Mouse (Mus musculus): Measurements from ENCODE around the gene Gbp2b. TPM values are rescaled to one million over a fixed set of nuclear protein-coding genes. Genes with fewer than 3 reads are reported as not detected.
"Not testable (repeated sequence)": the region's sequence is repeated elsewhere in the genome, so short reads cannot be mapped to it uniquely, and the experiment has no call there.

Gbp2b gene
- under 1 TPM in 1 of 2 experiments, not detected in 1; 0.08 TPM for total RNA-seq (2021)
- long read RNA-seq, experiment 1: 0 reads
- long read RNA-seq, experiment 2: 0 reads

DNA sequence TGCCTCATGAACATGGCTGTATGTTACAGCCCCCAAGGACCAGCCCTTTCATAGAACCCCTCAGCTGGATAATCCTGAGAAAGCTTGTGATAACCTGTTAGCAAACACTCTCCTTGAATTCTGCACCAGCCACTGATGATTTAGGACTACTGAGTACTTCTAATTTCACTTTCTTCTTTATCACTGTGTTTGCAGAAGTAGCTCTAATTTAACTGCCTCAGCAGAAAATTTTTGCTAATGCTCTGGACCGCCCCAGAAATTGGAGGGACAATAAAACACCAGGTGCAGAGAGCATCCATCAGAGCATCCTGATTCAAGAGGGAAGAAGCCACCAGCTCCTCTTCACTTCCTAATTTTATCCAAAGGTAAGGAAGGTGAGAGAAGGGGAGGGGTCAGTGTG lies at the start of gene Gbp2b:
Gene Gbp2b, plus strand, starts transcription at position 301 of the 400 bp plus-strand sequence.
- no peak for DNase-seq (ENCODE audit: low spot score in 2 of 2)

DNA sequence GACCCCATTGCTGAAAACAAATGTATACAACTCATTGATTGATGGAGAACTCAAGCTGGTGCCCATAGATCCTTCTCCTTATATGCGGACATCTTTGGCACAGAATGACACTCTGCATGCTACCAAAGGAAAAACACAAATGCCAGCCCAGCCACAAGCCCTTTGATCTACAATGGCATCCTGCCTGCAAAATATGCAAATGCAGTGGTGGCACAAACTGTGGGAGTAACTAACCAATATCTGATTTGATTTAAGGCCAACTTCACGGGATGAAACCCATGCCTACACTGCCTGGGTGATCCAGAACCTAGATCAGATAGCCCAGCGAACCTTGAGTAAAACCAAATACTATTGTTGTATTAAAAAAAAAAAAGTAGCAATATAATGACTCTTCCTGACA lies 48.0 kb upstream of the Gbp2b start:
- no peak for DNase-seq (ENCODE audit: low spot score in 2 of 2)

DNA sequence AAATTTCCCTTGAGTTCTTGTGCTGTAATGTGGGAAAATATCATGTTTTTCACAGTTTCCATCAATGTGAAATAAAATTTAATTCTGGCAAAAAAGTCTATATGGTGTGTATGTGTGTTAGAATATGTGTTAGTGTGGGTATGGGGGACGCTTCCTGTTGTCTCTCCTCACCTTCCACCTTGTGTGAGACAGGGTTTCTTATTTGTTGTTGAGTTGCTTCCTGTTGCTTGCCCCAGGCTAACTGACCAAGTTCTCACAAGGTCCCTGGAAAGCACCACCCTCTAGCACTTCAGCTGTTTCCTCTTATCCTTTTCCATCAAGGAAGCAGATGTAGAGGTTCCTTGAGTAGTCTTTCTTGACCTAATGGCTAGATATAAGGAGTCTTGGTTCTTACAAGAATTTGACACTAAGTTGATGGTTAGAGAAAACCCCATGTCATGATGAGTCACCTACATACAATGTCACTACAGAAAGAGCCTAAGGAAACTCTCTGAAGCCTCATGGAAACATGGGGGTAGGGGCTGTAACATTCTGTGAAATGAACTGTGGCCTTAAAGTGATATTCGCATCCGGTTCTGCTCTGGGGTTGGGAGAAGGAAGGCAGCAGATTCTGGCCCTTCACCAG lies 44.5 kb upstream of the Gbp2b start:
- DNase-seq (ENCODE audit: low spot score in 2 of 2): no peak

- DNase-seq (ENCODE audit: low spot score in 2 of 2): no peak
These were observed 40.0 kb upstream of the Gbp2b start for GRCm38 (mm10) chr3:142554601-142555000.

DNA sequence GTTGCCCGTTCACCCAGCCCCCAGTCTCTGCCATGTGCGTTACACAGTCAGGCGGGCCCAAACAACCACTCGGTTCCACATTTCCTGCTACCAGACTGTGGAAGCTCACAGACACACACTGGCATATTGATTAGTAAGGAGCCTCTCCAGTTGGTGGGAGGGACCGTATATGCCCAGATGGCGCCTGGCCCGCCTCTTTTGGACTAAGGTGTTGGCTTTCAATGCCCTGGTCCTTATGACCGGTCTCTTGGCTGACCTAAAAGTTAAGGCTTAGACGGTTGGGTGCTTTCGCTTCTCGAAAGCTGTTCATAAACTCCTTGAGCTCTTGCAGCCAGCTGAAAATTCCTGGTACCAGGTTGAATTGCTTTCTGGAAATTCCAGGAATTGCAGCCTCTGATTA lies 39.0 kb upstream of the Gbp2b start:
- no peak for DNase-seq (ENCODE audit: low spot score in 2 of 2)

- peak in 1 of 2 experiments; percentile 20 for DNase-seq (ENCODE audit: low spot score in 2 of 2)
These were observed 34.9 kb upstream of the Gbp2b start, which contains the start of gene Gbp3 for GRCm38 (mm10) chr3:142559632-142560228. Gene Gbp3 (plus strand): TSS chr3:142560026.

GRCm38 (mm10) chr3:142560296-142560948 lies 34.2 kb upstream of the Gbp2b start:
- peak; percentile 75 to 87 for DNase-seq (ENCODE audit: low spot score in 2 of 2)

DNA sequence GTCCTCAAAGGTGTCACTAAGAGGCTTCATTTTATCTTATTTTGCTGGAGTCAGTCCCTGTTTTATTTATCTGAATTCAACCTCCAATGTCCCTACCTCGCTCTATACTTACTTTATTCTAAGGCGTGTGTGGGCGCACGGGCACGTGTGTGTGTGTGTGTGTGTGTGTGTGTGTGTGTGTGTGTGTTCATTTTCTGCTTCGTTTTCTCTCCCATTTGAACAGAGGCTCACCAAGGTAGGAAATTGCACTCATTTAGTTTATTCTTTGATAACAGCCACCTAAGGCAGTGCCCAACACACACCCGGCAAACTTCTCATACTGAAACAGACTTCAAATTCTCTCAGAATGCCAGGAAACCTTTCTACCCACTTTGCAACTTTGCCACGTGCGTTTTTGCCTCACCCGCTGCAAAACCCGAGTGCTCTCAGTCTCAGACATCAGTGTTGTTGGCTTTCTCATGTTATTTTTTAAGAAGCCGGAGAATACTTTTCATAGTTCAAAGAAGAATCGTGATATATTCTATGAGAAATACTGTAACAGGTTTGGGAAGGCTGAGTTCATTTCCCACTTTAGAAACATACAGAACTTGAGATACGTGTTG lies 33.5 kb upstream of the Gbp2b start:
- DNase-seq (ENCODE audit: low spot score in 2 of 2): no peak

GRCm38 (mm10) chr3:142561666-142562065 lies 33.0 kb upstream of the Gbp2b start:
- no peak for DNase-seq (ENCODE audit: low spot score in 2 of 2)

DNA sequence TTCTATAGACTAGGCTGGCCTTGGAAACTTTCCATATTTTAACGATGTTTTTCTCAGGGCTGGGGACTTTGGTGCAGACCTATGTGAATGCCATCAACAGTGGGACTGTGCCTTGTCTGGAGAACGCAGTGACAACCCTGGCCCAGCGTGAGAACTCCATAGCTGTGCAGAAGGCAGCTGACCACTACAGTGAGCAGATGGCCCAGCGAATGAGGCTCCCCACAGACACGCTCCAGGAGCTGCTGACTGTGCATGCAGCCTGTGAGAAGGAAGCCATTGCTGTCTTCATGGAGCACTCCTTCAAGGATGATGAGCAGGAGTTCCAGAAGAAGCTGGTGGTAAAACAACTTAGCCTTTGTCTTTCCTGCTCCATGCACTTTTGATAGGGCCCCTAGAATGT lies 27.2 kb upstream of the Gbp2b start:
- not testable (repeated sequence) for DNase-seq (ENCODE audit: low spot score in 2 of 2)

GRCm38 (mm10) chr3:142570738-142571137 lies 23.9 kb upstream of the Gbp2b start:
- DNase-seq (ENCODE audit: low spot score in 2 of 2): no peak

DNA sequence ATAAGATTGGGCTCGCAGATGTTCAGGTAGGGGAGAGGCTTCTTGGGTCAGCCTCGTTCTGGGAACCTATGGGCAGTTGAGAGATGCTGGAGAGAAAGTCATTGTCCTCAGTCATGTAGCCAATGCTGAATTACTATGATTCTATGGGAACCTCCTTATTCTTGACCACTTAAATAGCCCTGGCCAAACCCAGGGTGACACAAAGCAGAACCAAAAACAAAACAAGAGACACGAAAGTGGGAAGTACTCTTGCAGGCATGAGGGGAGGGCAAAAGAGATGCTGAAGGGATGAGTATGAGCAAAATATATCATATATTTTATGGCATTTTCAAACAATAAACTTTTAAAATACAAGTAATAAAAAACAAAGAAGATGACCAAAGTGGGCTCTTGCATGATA lies 17.5 kb upstream of the Gbp2b start:
- no peak for DNase-seq (ENCODE audit: low spot score in 2 of 2)

GRCm38 (mm10) chr3:142578342-142578741 lies 16.3 kb upstream of the Gbp2b start:
- DNase-seq (ENCODE audit: low spot score in 2 of 2): no peak

- DNase-seq (ENCODE audit: low spot score in 2 of 2): no peak
These were observed 11.6 kb upstream of the Gbp2b start for GRCm38 (mm10) chr3:142583067-142583466.

DNA sequence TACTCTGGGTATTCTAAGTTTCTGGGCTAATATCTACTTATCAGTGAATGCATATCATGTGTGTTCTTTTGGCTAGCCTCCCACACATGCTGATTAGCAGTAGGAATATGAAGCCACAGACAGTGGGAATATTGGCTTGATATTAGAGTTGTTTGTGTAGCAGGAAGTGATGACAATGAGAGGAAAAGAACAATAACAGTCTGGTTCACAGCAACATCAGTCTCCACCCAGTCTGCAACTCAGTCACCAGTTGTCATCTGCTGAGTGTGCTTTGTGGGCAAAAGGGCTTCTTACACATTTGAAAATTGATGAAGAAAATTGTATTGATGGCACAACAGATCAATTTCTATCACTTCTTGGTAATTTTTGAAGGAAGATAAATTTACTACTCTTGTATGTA lies 7.3 kb upstream of the Gbp2b start:
- no peak for DNase-seq (ENCODE audit: low spot score in 2 of 2)

GRCm38 (mm10) chr3:142588888-142589287 lies 5.8 kb upstream of the Gbp2b start:
- DNase-seq (ENCODE audit: low spot score in 2 of 2): no peak

DNA sequence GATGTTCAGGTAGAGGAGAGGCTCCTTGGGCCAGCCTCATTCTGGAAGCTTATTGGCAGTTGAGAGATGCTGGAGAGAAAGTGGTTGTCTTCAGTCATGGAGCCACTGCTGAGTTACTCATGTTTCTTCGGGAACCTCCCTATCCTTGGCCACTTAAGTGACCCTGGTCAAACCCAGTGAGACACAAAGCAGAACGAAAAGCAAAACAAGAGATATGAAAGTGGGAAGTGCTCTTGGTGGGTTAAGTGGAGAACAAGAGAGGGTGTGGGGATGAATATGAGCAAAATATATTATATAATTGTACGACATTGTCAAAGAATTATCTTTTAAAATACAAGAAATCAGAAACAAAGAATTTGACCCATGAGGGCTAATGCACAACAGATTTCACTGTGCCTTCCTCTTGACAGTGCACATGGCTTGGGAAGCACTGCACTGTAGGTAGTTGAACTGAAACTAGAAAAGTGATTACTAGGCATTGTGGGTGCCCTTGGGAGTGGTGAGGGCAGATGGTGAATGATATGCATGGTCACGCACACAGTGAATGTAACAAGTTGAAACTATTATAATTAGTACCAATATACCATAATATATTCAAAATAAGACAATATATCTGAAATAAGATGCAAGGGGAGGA lies 4.1 kb upstream of the Gbp2b start:
- DNase-seq (ENCODE audit: low spot score in 2 of 2): no peak

DNA sequence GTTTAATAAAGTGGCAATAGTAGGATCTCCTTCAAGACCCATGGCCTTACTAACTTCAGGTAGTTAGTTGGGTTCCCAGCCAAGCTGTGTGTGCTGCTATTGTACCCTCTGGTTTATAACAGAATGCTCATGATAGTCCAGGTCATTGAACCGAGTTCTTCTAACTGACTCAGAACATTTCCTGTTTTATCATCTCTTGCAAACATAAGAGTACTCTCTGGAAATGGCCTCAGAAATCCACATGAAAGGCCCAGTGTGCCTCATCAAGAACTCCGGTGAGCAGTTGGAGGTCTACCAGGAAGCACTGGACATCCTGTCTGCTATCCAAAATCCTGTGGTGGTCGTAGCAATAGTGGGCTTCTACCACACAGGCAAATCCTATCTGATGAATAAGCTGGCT lies 3.3 kb downstream of the Gbp2b start:
- DNase-seq (ENCODE audit: low spot score in 2 of 2): no peak

DNA sequence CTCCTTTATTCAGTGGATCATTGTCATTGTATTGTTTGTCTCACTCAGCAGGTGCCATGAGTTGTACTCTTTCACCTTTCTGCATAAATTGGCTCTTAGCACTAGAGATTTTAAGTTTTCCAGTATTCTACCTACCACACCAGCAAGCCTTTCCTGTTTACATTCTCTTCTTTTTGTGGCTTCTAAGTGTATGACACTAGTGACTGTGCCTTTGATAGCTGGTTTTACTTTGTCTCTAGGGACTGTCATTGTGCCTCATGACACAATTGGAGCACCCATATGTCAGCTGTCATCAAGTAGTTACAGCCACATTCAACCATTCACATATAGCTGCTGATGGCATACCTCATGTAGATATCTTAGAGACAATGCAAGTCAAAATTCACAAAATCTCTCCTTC lies 7.0 kb downstream of the Gbp2b start:
- DNase-seq (ENCODE audit: low spot score in 2 of 2): no peak

- DNase-seq (ENCODE audit: low spot score in 2 of 2): no peak
These were observed 24.0 kb downstream of the Gbp2b start for GRCm38 (mm10) chr3:142618658-142619057.

- no peak for DNase-seq (ENCODE audit: low spot score in 2 of 2)
These were observed 25.0 kb downstream of the Gbp2b start for GRCm38 (mm10) chr3:142619606-142620005.

Measured in gastrocnemius, postnatal 4 days (tissue).